In the genomic region with DNA sequence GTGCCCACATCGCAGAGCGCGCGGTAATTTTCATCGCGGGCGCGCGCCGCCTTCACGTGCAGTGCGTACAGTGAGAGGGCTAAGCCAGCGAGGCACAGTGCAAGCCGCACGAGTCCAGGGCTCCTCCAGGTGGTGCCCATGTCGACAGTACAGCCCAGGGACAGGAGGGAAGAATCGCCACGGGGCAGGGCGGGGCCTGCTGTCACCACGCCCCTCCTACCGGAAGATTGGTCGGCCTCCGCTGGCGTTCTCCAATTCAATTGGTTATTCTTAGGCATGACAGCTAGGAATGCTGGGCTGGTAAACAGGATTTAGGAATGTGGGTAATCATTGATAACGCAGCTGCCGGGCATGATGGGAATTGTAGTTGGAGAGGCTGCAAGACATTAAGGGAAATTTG, we compare ENCODE assay signal across 8 mouse cellular contexts. TPM values are rescaled to one million over a fixed set of nuclear protein-coding genes. Genes with fewer than 3 reads are reported as not detected.
A peak's percentile ranks its signal among the peaks of the same experiment; 100 is the strongest.
DNase-seq lines count a peak whose midpoint lies in the region; ATAC-seq and TF ChIP-seq lines count a peak whose summit lies in the region.

A gene (minus strand): TSS at position 13 of the 400 bp plus-strand sequence.
A gene (minus strand): TSS at position 176 of the 400 bp plus-strand sequence.

- TF ChIP-seq POLR2A in olfactory bulb, adult 2 months (IDR thresholded peaks at IDR 0.05; ENCODE audit: insufficient read depth, low read depth, low read length) = peak; percentile 53; the same call in 1 of the 2 replicates

- no peaks in the 10 kb centered on the region for H3K27me3 ChIP-seq in hindbrain, embryonic 10.5 days (ENCODE audit: insufficient read depth, poor library complexity, severe bottlenecking)
- H3K27me3 ChIP-seq in lung, embryonic 15.5 days = no peaks in the 10 kb centered on the region

- H3K9me3 ChIP-seq in hindbrain, embryonic 10.5 days = no peaks in the 10 kb centered on the region
- no peaks in the 10 kb centered on the region for H3K9me3 ChIP-seq in lung, embryonic 15.5 days

- H3K4me1 ChIP-seq in hindbrain, embryonic 10.5 days (replicated peaks) = peaks cover 21% of the 10 kb centered on the region
- peaks cover 12% of the 10 kb centered on the region for H3K4me1 ChIP-seq in lung, embryonic 15.5 days
- peaks cover 6% of the 10 kb centered on the region for H3K4me1 ChIP-seq in olfactory bulb, adult 2 months (ENCODE audit: control insufficient read depth, insufficient read depth, low read length)

- peak; percentile 97 for ATAC-seq in frontal cortex, adult (ENCODE audit: low TSS enrichment)
- ATAC-seq in lung, embryonic 15.5 days (ENCODE audit: borderline replicate concordance, extremely low read depth, low FRiP score, low TSS enrichment) = peak; percentile 99

- DNase-seq in Muller cell, postnatal 12 days (ENCODE audit: inconsistent ontology term) = peak; percentile 97
- peak; percentile 99 for DNase-seq in cerebellum, adult 9-10 months
- DNase-seq in hindbrain, embryonic 10.5 days (ENCODE audit: low spot score) = peak; percentile 91
- peak; percentile 93 for DNase-seq in layer of hippocampus, adult 9-10 months (ENCODE audit: low spot score)
- DNase-seq in thymus, adult 18-20 months = peak; percentile 83 to 88

- H3K4me2 ChIP-seq in lung, embryonic 15.5 days = peak within 1 kb of the TSS; percentile 90

- TF ChIP-seq CTCF in olfactory bulb, adult 2 months (IDR thresholded peaks at IDR 0.05; ENCODE audit: insufficient read depth, low read depth, low read length) = no peak

- H3K36me3 ChIP-seq in hindbrain, embryonic 10.5 days = peaks cover 30% of the 10 kb centered on the region
- H3K36me3 ChIP-seq in lung, embryonic 15.5 days = peaks cover 10% of the 10 kb centered on the region

- peak within 1 kb of the TSS; percentile 69 for H3K9ac ChIP-seq in lung, embryonic 15.5 days

- peak within 1 kb of the TSS; percentile 66 for H3K27ac ChIP-seq in hindbrain, embryonic 10.5 days
- peak within 1 kb of the TSS; percentile 85 for H3K27ac ChIP-seq in lung, embryonic 15.5 days
- no peak within 1 kb of the TSS for H3K27ac ChIP-seq in olfactory bulb, adult 2 months (ENCODE audit: insufficient read depth, low read depth, low read length)

- WGBS in hindbrain, embryonic 10.5 days = under 1% methylated on average over 26 of the region's 26 CpGs
- WGBS in lung, embryonic 15.5 days = under 1% methylated on average over 26 of the region's 26 CpGs
- under 1% methylated on average over 26 of the region's 26 CpGs for WGBS in olfactory bulb, adult 2 months

- H3K4me3 ChIP-seq in hindbrain, embryonic 10.5 days = peak within 1 kb of the TSS; percentile 59
- peak within 1 kb of the TSS; percentile 72 for H3K4me3 ChIP-seq in lung, embryonic 15.5 days
- peak within 1 kb of the TSS; percentile 86 for H3K4me3 ChIP-seq in olfactory bulb, adult 2 months (ENCODE audit: insufficient read depth, low read depth, low read length)

RNA-seq across cellular contexts. Expression of the first gene that starts in this region (rescaled TPM):
- not detected in 2 replicates for polyA plus RNA-seq in hindbrain, embryonic 10.5 days (2016; fragmentation: Nextera tagmentation; extraction: Ambion mirVana)
- not detected in 2 replicates for polyA plus RNA-seq in lung, embryonic 15.5 days (2015; fragmentation: Nextera tagmentation; extraction: Ambion mirVana)
- polyA plus RNA-seq in olfactory bulb, adult 2 months (2012; ENCODE audit: insufficient read depth, insufficient read length, low replicate concordance, missing spikeins) = not detected in 2 replicates

RNA-seq across cellular contexts. Expression of the second gene that starts in this region (rescaled TPM):
- 49.7 and 54.7 TPM in 2 replicates for polyA plus RNA-seq in hindbrain, embryonic 10.5 days (2016; fragmentation: Nextera tagmentation; extraction: Ambion mirVana)
- 150 and 156 TPM in 2 replicates for polyA plus RNA-seq in lung, embryonic 15.5 days (2015; fragmentation: Nextera tagmentation; extraction: Ambion mirVana)
- polyA plus RNA-seq in olfactory bulb, adult 2 months (2012; ENCODE audit: insufficient read depth, insufficient read length, low replicate concordance, missing spikeins) = not detected in 2 replicates

Comparison
In these comparisons a context has a peak if more than half of its experiments do, and no peak if none do; other contexts are left out.
1. RNA of the second gene that starts in this region (polyA plus RNA-seq): 150 to 156 TPM in lung, embryonic 15.5 days and 49.7 to 54.7 TPM in hindbrain, embryonic 10.5 days; not detected in olfactory bulb, adult 2 months; every median in the first group is over 10 times any median in the second.
2. Peak in every context shown above with its lines, with median percentiles within 50 percentile points of each other: DNase-seq and H3K4me3 ChIP-seq.